ENCODE assay signal across 25 mouse cellular contexts in genomic region chr5:113357186-113357585, GRCm38 (mm10). TPM values are rescaled to one million over a fixed set of nuclear protein-coding genes. Genes with fewer than 3 reads are reported as not detected.
"Had no signal": no experiment of that assay in that cellular context is flagged by ENCODE, and none has a peak within 500 bp of the region (broad histone marks: within the 10 kb centered on the region; RNA-seq: fewer than 3 reads in every experiment).

Gene Aym1 (plus strand): TSS chr5:113357294.

- DNase-seq: kidney, adult 2 months; kidney, postnatal 14 days; lung, postnatal 10 days; lung, postnatal 4 days; right cerebral cortex, postnatal 14 days; thymus, adult 2 months; thymus, postnatal 25 days had no signal

- H3K9me3 ChIP-seq: kidney, embryonic 15.5 days; limb, embryonic 15.5 days; liver, embryonic 12.5 days had no signal

- H3K4me1 ChIP-seq: liver, embryonic 12.5 days had no signal

- H3K4me3 ChIP-seq: kidney, embryonic 15.5 days; left cerebral cortex, adult 2 months; limb, embryonic 15.5 days; liver, embryonic 12.5 days had no signal

- H3K27ac ChIP-seq: left cerebral cortex, adult 2 months; limb, embryonic 15.5 days; liver, embryonic 12.5 days had no signal

- H3K4me2 ChIP-seq: limb, embryonic 15.5 days; liver, embryonic 12.5 days; lung, embryonic 14.5 days; midbrain, embryonic 11.5 days had no signal

- H3K9ac ChIP-seq: kidney, embryonic 15.5 days; limb, embryonic 15.5 days; liver, embryonic 12.5 days; lung, embryonic 14.5 days had no signal

- H3K36me3 ChIP-seq: kidney, embryonic 15.5 days; limb, embryonic 15.5 days; liver, embryonic 12.5 days had no signal

- ATAC-seq: intestine, embryonic 16.5 days; liver, embryonic 12.5 days had no signal

RNA-seq across cellular contexts. Expression of gene Aym1, which starts in this region (rescaled TPM):
- total RNA-seq: layer of hippocampus, adult 8-10 months; layer of hippocampus, postnatal 14 days; left cerebral cortex, adult 2 months; left cerebral cortex, postnatal 14 days; megakaryocyte, adult 5-6 weeks; neutrophil, adult 5-6 weeks had no signal
- polyA plus RNA-seq: intestine, embryonic 16.5 days; kidney, adult 2 months; kidney, embryonic 15.5 days; large intestine, adult 2 months; limb, embryonic 11.5 days; limb, embryonic 15.5 days; liver, embryonic 12.5 days; liver, embryonic 16.5 days; lung, embryonic 14.5 days; midbrain, embryonic 11.5 days; spleen, adult 2 months; stomach, embryonic 16.5 days; thymus, adult 2 months; urinary bladder, adult 2 months had no signal
